Mouse (Mus musculus) ES-E14 (cell line): Measurements from ENCODE around the gene Cav3.

ENCODE experiments used
- HCFC1 ChIP-seq: IDR thresholded peaks from 2 replicates; pipeline ENCODE4 v1.6.1; 2012; ENCODE audit warnings: low read length, inconsistent platforms, borderline replicate concordance; ENCODE audit not compliant: insufficient read depth
- MAFK ChIP-seq: IDR thresholded peaks from 2 replicates; pipeline ENCODE4 v1.6.1; 2014; ENCODE audit warnings: mild to moderate bottlenecking, low read depth, low read length, inconsistent platforms; ENCODE audit not compliant: insufficient read depth
- ZC3H11A ChIP-seq: IDR thresholded peaks from 2 replicates; pipeline ENCODE4 v1.6.1; 2012; ENCODE audit warnings: low read depth, mild to moderate bottlenecking, inconsistent platforms, low read length, borderline replicate concordance
- ZNF384 ChIP-seq: IDR thresholded peaks from 2 replicates; pipeline ENCODE4 v1.6.1; 2012; ENCODE audit warnings: low read depth, low read length, inconsistent platforms

DNA sequence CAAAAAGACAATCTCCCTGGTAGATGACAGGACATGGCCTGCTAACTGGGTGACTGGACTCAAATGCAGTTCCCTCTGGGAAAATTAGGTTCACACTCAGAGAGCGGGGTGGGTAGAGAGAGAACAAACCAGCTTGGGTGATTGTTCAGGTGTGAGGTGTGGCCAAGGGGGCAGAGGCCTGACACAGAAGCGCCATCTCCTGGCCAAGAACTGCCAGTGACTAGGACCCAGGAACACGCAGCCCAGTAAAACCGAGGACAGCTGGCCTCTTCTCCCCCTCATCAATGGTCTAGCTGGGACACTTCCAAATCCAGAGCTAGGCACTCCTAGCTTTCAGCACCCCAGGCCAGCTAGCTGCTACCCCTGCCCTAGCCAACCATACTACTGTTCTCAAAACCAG lies 25.0 kb downstream of the Cav3 start:
- no peak for TF ChIP-seq HCFC1
- no peak for TF ChIP-seq MAFK
- peak; percentile 64; the same call in 1 of the 2 replicates for TF ChIP-seq ZC3H11A
- TF ChIP-seq ZNF384: no peak
